Mouse (Mus musculus) adipocyte (in vitro differentiated cells): ENCODE measurements around the gene Nrg4.

Experiments used
- DNase-seq: peaks from one replicate; pipeline ENCODE4 v3.0.0-alpha.2; 2016; ENCODE audit warnings: low spot score

Nrg4 gene

DNA sequence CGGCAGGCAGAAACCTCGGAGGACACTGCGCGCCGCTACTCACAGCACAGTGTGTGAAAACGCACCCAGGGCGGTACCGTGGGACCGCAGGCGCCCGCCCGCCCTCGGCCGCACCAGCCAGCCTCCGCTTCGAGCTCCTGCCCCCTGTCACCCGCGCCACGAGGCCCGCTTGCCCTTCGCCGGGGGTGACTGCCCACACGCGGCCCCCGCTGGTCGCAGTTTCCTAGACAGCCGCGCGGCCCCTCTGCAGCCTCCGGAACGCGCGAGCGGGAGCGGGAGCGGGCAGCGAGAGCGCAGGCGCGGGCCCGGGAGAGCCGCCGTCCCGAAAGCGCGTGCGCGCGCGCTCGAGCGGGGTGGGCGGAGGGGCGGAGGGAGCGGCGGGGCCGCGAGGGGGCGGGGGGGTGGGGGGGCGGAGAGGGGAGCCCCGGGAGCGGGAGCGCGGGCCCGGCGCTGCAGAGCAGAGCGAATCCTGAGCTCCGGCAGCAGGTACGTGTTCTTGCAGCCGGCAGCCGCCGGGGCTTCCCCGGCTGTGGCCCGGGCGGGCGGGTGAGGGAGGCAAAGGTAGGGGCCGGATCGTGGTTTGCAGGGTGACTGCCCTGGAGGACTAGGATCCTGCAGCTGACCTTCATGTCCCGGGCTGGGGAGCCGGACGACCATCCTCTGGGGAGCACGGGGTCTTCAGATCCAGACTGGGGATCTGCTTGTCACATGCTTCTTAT, at the start of gene Nrg4, which contains the start of gene Tmem266:
Gene Nrg4 (minus strand): TSS at position 330 of the 719 bp plus-strand sequence.
Gene Tmem266 (plus strand): TSS at position 399 of the 719 bp plus-strand sequence.
- peak; percentile 52 for DNase-seq

DNA sequence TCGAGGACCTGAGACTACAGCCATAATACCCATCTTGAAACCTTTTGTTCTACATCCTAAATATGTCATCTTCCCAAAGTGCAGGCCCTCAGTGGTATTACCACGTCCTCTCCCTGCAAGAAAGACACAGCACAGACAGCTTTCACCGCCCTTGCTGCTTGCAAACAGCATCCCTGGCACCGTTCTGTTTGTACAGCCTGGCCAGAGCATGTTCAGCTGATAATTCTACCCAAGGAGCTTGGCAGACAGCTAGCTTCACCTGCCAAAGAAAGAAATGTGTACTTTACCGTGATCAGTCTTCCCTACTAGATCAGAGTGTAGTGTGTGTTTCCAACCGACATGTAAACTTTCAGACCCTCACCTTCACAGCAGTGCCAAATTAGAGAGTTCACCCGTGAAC, 45.3 kb upstream of the Nrg4 start:
- no peak for DNase-seq

DNA sequence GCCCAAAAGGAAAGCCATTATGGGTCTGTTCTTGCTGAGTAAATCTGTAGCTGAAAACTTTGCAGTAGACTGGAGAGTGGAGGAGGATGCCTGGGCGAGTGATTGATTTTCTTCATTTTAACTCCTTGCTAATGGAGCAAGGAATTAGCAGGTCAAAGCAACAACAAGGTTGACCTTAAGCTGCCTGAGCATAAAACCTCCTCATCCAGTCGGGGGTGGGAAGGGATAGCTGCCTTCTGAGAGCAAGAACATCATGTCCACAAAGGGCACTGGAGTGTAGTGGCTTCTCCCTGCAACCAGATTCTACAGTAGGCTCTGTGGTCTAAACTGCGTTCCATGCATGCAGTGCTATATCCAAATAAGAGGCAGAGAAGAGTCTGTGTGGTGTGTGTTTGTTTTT, 41.4 kb upstream of the Nrg4 start:
- no peak for DNase-seq

DNA sequence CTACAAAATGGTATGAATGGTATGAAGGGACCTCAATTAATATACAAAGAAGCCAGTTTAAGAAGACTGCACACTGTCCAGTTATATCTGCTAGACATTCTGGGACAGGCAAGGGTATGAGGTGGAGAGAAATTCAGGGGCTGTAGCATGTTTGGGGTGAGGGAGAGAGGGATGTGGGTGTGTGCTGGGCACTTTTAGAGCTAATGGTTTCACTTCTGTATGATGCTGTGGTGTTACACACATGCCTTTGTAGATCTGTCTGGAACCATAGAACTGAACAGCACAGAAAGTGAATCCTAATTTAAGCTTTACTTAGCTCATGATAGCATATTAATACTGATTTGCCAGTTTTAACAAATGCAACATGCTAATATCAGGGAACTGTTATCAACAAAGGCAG, 37.1 kb upstream of the Nrg4 start:
- DNase-seq = no peak

DNA sequence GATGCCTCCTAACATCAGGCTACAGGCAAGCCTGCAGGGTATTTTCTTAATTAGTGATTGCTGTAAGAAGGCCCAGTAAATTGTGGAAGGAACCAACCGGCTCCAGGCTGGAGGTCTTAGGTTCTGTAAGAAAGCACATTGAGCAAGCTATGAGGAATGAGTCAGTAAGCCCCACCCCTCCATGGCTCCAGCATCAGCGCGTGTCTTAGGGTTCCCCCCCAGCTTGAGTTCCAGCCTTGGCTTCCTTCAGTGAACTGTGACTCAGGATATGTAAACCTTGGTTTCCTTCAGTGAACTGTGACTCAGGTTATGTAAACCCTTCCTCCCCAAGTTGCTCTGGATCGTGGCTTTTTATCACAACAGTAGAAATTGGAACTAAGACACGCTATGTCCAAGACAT, 35.3 kb upstream of the Nrg4 start:
- DNase-seq = peak; percentile 33

DNA sequence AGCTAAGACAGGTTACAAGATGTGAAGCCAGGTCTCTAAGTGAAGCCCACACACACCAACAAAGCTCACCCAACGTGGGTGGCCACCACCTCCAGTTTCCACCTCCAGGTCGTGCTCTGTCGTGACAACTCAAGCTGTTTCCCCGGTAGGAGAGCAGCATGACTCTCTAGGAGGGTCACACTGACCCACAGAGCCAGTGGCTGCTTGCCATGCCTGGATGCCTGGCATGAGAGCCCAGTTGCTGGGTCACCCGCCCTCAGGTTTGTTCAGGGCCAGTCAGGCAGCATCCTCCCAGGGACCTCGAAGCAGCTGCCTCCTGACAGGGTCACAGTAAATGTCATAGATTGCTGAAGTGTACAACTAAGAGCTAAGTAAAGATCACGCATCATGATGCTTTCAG, 34.2 kb upstream of the Nrg4 start:
- no peak for DNase-seq

DNA sequence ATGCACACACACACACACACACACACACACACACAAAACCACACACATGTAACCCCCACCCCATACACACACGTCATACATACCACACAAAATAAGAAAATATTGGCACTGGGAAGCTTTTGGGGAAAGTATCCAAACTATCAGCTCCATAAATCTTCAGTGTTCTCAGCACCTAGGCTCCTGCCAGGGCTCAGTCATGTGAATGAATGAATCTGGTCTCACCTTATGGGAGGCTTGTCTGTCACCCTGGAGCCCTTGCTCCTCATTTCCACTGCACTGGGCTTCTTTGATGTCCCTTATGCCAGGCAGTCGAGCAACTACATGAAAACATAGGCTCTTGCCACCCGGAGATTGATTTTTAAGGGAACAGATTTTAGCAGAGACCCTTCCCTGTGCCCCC, 33.7 kb upstream of the Nrg4 start:
- no peak for DNase-seq

DNA sequence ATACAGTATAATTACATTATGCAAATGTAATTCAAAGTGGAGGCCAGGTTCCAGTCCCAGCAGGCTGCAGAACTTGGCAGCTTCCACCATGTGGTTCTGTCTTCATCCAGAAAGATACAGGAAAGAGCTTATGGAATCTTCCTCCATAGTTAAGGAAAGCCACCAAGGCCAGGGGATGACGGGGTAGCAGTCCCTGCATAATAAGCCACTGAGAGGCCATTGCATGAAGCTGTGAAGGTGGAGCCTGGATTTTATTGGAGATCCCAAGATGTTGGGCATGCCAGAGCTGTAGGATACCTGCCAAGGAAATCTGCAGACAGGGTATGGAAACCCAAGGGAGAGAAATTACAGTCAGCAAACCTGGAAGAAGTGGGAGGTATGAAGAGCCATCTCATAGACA, 30.5 kb upstream of the Nrg4 start:
- DNase-seq = no peak

DNA sequence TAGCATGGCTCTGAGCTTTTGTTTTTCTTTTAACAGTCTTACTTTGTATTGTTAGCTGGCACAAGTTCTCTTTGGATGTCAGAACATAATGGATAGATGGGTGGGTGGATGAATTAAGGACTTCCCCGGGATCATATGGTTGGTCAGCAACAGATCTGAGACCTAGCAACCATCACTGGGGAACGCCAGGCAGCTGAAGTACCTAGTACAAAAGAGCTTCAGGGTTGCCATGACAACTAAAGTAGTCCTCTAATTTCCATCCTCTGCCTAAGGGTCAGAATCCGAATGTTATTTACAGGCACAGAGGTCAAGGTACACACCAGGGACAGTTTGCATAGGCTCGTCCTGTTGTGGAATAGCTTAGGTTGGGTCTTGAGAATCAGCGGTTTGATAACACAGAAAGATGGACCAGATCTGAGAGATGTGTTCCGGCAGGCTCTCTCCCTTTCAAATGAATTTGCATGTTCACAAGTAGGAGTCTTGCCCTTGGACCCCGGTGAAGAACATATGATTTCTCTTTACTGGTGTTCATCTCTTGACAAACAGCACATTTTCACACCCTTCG, 28.7 kb upstream of the Nrg4 start:
- no peak for DNase-seq

DNA sequence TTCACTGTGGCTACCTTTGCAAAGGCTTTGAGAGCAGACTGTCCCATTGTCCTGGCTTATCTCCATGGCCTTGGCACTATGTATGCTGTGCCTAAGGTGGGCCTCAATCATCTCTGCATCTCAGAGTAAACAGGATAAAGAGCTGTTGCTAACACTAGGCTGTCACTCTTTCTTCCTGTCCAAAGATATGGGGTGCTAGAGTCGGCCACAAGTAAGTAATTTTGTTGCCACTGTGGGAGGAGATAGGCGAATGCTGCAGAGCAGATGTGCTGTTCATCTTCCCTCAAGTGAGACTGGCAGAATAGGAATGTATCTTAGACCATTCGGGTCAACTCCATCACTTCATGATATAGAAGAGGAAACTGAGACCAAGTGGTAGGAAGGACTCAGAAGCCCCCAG, 28.0 kb upstream of the Nrg4 start:
- DNase-seq = no peak

DNA sequence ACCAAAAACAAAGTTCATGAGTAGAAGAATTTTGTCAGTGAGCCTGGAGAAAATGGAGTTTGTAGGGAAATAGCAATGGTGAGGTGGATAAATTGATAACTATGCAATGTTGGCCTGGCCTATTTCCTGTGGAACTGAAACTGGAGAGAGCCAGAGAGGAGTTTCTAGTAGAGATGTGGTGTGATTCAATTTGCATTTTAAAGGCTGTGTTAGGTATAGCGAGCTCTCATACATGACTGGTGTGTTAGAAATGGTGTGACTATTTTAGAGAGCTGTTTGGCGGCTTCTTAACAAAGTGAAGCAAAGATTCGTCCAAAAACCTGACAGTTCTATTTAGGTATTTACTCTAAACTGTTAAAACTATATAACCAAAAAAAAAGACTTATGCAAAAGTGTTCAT, 22.0 kb upstream of the Nrg4 start:
- DNase-seq = no peak

DNA sequence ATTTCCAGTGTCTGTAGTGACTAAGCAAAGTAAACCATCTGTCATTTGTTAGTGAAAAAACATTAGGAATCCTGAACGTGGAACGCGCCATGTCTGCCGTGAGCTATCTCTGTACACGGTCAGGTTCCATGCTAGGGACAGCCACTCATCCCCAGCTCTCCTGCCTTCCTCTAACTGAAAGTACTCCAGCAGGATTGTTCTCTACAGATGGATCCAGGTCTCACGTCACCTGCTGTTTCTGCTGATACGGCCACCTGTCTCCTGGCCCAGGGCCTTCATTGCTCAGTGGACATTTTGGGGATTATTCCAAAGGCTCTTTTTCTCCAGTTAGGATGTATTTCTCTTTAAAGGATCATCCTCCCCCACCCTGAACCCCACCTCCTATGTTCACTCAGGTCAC, 18.7 kb upstream of the Nrg4 start:
- DNase-seq = no peak

DNA sequence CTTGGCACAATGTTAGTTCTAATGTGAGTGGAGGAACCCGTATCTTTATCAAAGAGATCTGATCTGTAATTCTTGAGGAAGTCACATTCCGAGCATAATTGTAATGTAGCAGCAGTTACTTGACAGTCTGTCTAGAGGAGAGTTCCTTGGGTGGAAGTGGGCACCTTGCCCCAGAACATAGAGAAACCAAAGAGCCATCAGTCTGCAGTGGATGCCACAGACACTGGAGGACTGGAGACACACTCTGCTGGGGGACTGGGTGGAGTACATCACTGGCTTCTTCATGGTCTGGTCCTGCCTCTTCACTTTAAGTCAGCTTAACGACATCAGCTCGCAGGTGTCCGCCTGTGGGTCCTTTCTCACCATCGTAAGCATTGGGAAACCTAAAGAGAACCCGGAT, 17.5 kb upstream of the Nrg4 start:
- no peak for DNase-seq

DNA sequence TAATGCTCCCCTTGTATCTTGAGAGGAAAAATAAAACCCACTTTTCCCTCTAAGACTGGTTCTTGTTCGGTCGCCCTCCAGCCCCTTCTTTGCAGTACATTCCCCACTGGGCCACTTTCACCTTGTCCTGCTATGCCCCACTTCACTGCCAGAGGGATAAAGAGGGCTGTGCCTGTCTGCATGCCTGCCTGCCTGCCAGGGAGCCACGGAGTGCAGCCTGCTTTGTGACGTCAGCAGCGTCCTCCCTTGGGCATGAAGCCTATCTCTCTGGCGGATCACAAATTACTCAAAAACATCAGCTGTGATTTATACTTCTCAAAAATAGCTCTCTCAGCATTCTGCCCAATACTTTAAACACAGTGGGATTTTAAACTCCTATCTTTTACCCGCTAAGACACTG, 6.3 kb upstream of the Nrg4 start:
- no peak for DNase-seq

DNA sequence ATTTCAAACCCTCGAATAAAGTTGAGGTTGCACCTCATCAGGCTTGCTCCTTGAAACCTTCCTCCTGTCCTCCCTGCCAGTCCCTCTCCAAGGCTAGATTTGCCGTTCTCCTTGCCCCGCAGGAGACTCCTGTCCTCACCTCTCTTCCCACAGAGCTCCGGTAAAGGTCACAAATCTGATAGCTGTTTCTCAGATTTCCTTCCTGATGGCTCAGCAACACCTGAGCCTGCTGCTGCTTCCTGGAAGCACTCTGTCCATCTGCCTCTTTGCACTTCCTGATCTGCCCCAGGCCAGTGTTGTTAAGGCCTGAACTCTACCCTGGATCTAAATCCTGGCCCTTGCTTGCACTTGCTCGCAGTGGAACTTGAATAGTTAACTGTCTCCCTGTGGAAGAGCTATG, 5.8 kb upstream of the Nrg4 start:
- DNase-seq = no peak

DNA sequence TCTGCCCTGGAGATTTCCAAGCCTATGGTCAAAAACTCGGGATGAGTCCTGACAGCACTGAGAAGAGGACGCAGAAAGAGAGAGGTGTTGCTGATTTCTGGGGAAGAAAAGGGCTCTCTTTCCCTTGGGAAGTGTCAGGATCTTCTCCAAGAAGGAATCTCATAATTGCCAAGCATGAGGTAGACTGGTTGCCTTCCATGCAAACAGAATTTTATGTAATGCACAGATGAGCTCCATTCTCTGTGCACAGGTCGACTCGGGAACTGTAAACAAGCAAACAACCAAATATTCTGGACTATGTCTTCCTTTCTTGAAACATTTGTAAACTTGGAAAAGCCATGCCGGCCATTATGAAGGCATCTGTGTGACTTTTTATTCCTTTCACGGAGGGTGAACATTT, 2.8 kb upstream of the Nrg4 start:
- no peak for DNase-seq

DNA sequence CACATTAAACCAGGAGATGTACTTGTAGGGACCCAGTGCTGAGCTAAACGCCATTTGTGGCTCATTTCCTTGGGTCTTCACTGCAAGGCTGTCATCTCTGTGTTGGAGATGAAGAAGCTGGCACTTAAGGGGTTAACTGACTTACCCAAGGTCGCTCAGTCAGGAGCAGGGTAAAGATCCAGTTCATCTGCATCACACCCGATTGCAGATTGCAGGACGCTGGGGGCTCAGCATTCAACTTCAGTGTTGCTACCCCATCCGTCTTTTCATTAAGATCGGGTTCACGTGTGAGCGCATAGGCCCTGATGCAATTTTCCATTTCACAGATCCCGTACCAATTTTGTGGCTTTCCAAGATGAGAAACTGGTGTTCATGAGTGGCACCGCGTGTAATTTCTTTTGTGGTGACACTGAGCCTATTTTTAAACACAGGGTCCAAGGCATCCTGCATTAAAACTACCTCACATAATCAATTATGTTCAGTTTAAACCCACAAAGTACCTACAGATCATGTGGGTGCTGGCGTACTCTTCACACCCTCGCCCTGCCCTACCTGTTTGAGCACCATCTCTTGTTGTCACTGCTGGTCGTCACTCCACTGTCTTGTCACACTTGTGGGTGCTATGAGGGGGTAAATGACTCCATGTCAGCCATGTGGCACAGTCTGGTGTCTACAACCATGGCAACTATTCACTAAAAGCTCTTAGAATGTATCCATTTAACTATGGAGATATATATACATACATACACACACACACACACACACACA, 1.7 kb upstream of the Nrg4 start:
- DNase-seq = no peak

DNA sequence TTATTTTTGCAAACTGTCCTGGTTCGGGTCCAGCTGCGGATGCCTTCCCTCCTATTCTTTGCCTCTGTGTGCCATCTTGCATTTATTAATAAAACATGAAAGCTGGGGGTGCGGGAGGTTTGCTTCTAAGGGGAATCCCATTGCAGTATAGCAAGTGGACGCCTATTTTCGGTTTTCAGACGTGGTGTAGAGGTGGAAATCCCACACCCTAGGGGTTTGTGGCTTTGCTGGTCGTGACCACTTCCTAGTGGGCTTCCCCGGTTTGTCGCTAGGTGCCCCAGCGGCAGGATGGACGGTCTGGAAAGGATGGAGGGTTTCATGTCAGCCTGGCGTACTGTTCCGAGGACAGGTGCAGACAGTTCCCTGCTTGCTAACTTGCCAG, 581 bp upstream of the Nrg4 start:
- DNase-seq = no peak

DNA sequence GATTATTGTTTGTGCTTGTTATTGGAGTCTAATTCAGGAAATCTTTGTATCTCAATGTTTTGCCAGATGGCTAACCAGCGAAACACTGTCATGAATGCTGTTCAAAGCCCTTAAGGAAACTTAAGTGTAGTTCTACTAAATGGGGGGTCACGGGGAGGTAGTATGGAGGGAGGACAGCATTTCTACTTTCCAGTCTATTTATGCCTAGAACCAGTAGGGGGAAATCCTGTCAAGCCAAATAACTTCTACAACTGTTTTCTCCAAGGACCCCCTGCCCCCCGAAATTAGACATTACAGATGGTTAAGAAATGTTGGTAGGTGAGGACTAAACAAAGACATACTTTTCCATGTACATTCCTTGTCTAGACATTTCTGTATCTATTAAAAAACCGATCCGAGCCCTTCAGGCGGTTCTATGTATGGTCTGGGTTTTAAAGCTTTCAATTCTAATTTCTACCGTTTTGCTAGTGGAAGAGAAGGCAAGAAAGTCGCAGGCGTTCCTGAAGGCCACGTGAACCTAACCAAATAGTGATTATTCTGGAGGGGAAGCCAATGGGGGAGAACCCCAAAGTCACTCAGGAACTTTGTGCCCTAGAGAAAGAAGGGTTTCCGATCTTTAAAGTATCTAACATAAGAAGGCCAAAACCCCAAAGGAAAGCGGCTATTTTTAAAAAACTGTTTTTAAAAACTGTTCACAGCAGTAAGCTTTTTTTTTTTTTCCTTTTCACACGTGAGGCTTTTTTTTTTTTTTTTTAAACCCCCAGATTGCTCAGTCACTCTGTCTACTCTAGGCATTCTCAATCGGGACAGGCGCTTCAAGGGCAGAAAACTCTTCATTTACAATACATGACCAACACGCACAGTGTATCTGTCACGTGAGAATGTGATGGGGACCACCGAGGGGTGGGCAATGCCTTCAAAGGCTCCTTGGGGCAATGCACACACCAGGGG, 805 bp downstream of the Nrg4 start:
- DNase-seq = no peak

DNA sequence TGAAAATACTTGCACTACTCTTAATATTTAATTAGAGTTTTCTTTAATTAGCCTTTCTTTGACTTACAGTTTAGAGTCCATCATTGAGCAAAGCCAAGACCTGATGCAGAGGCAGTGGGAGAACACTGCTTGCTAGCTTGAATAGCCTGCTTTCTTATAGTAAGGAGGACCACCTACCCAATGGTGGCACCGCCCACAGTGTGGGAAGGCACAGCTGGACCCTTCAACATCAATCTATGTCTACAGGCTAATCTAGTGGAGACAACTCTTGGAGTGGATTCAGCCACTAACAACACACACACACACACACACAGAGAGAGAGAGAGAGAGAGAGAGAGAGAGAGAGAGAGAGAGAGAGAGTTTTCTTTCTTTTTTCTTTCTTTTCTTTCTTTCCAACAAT, 1.6 kb downstream of the Nrg4 start:
- DNase-seq = no peak

DNA sequence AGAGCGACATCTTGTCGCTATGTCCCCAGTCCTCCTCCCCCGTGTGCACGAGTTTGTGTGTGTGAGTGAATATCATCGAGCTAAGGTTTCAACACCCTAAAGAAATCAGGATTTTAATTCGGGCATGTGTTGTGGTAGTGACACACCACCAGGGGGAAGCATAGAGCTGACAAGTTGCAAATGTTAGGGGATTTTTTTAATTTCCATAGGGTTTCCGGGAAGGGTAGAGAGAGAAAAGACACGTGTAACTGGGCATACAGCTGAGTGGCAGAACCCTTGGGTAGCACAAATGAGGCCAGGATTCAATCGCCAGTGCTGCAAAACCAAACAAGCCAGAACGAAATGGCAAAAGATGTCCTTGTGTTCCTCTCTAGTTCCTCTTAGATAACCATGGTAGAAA, 2.1 kb downstream of the Nrg4 start:
- no peak for DNase-seq

DNA sequence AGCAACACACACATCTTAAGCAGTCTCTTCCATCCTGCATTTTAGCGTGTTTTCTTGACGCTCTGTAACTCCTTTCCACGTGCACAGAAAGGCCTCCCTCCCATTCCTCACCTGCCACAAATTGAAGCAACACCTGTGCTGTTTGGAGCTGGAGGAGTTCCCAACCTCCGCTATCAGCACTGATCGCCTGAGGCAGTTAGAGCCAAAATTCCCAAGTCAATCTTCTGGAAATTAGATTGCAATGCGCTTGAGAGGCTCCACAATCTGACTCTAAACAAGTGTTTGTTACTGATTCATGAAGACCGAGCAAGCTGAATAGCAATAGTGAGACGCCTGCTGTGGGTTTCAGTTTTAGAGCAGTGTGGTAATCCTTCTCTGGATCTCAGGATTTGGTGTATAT, 2.6 kb downstream of the Nrg4 start:
- no peak for DNase-seq
